In genomic region chr12:99393867-99394630, GRCm38 (mm10) we compare ENCODE assay signal across 7 mouse cellular contexts.
DNase-seq lines count a peak whose midpoint lies in the region; ATAC-seq and TF ChIP-seq lines count a peak whose summit lies in the region.

No protein-coding gene starts in this region.

- no peak for ATAC-seq in megakaryocyte, adult 5-6 weeks (ENCODE audit: poor library complexity, severe bottlenecking)
- ATAC-seq in forebrain, embryonic 13.5 days: no peak
- ATAC-seq in liver, embryonic 11.5 days (replicated peaks; ENCODE audit: low FRiP score): no peak
- ATAC-seq in stomach, postnatal 0 days (ENCODE audit: low FRiP score, low TSS enrichment): no peak

- peak overlapping the region; percentile 84 for H3K4me2 ChIP-seq in forebrain, embryonic 13.5 days
- H3K4me2 ChIP-seq in liver, embryonic 11.5 days: peak overlapping the region; percentile 83
- H3K4me2 ChIP-seq in stomach, postnatal 0 days (replicated peaks; ENCODE audit: low read depth): peak overlapping the region; percentile 80

- no peak for DNase-seq in liver, embryonic 11.5 days (ENCODE audit: low spot score)
- DNase-seq in stomach, postnatal 0 days (ENCODE audit: low spot score): peak; percentile 20
- no peak for DNase-seq in cerebellum, postnatal 25 days
- DNase-seq in c-Kit-positive CD71-positive TER-119-positive erythroid progenitor cells, embryonic 14.5 days (ENCODE audit: low spot score): no peak

- peaks cover under 1% of the 10 kb centered on the region for H3K36me3 ChIP-seq in megakaryocyte, embryonic 14.5 days (replicated peaks; ENCODE audit: low read length)
- no peaks in the 10 kb centered on the region for H3K36me3 ChIP-seq in forebrain, embryonic 13.5 days (ENCODE audit: poor library complexity, severe bottlenecking)
- no peaks in the 10 kb centered on the region for H3K36me3 ChIP-seq in liver, embryonic 11.5 days (ENCODE audit: control insufficient read depth, insufficient read depth, low read length)
- no peaks in the 10 kb centered on the region for H3K36me3 ChIP-seq in stomach, postnatal 0 days (ENCODE audit: control insufficient read depth, insufficient read depth, low read length)

- H3K27me3 ChIP-seq in megakaryocyte, embryonic 14.5 days (replicated peaks): no peaks in the 10 kb centered on the region
- H3K27me3 ChIP-seq in forebrain, embryonic 13.5 days: no peaks in the 10 kb centered on the region; the same call in 1 of the 2 replicates
- no peaks in the 10 kb centered on the region for H3K27me3 ChIP-seq in liver, embryonic 11.5 days (replicated peaks; ENCODE audit: control insufficient read depth, insufficient read depth, low read length)
- no peaks in the 10 kb centered on the region for H3K27me3 ChIP-seq in stomach, postnatal 0 days (ENCODE audit: control insufficient read depth, insufficient read depth, low read length)

- WGBS in forebrain, embryonic 13.5 days: 39% methylated on average over 11 of the region's 11 CpGs
- 51% methylated on average over 11 of the region's 11 CpGs for WGBS in liver, embryonic 11.5 days
- 60% methylated on average over 11 of the region's 11 CpGs for WGBS in stomach, postnatal 0 days

- H3K9ac ChIP-seq in forebrain, embryonic 13.5 days: peak overlapping the region; percentile 83
- peak overlapping the region; percentile 85; the same call in 1 of the 2 replicates for H3K9ac ChIP-seq in liver, embryonic 11.5 days (ENCODE audit: low read depth, low read length)
- H3K9ac ChIP-seq in stomach, postnatal 0 days (ENCODE audit: low read length): peak overlapping the region; percentile 89

- no peaks in the 10 kb centered on the region for H3K9me3 ChIP-seq in megakaryocyte, embryonic 14.5 days
- H3K9me3 ChIP-seq in forebrain, embryonic 13.5 days (replicated peaks): no peaks in the 10 kb centered on the region; the same call in 1 of the 2 replicates
- H3K9me3 ChIP-seq in liver, embryonic 11.5 days (ENCODE audit: control insufficient read depth, low read length): no peaks in the 10 kb centered on the region
- no peaks in the 10 kb centered on the region for H3K9me3 ChIP-seq in stomach, postnatal 0 days (ENCODE audit: control insufficient read depth, low read length)

- no peak for TF ChIP-seq CTCF in stomach, postnatal 0 days (IDR thresholded peaks at IDR 0.05; ENCODE audit: low read depth)

- peak overlapping the region; percentile 98 for H3K4me3 ChIP-seq in megakaryocyte, embryonic 14.5 days (replicated peaks)
- H3K4me3 ChIP-seq in forebrain, embryonic 13.5 days: peak overlapping the region; percentile 81
- peak overlapping the region; percentile 91 for H3K4me3 ChIP-seq in liver, embryonic 11.5 days (ENCODE audit: low read depth, low read length)
- peak overlapping the region; percentile 91 for H3K4me3 ChIP-seq in stomach, postnatal 0 days (ENCODE audit: low read depth, low read length)

- peak overlapping the region; percentile 87; the same call in 1 of the 2 replicates for H3K27ac ChIP-seq in forebrain, embryonic 13.5 days
- no peak overlapping the region; the same call in 1 of the 2 replicates for H3K27ac ChIP-seq in liver, embryonic 11.5 days (ENCODE audit: low read depth, low read length)
- peak overlapping the region; percentile 30; the same call in 1 of the 2 replicates for H3K27ac ChIP-seq in stomach, postnatal 0 days (replicated peaks)

- TF ChIP-seq EP300 in stomach, postnatal 0 days (optimal IDR thresholded peaks at IDR 0.05): no peak

- H3K4me1 ChIP-seq in megakaryocyte, embryonic 14.5 days: peaks cover 56% of the 10 kb centered on the region
- H3K4me1 ChIP-seq in forebrain, embryonic 13.5 days: peaks cover 31% of the 10 kb centered on the region
- peaks cover 22% of the 10 kb centered on the region for H3K4me1 ChIP-seq in liver, embryonic 11.5 days (replicated peaks; ENCODE audit: control insufficient read depth, insufficient read depth, low read length)
- H3K4me1 ChIP-seq in stomach, postnatal 0 days (replicated peaks; ENCODE audit: control insufficient read depth, insufficient read depth): no peaks in the 10 kb centered on the region
